Mouse (Mus musculus) kidney, postnatal 0 days (tissue): Measurements from ENCODE around the gene Chac2. TPM values are rescaled to one million over a fixed set of nuclear protein-coding genes. Genes with fewer than 3 reads are reported as not detected.

ENCODE experiments used
- ATAC-seq: fragments of 200-750 bp; cut with Nextera tagmentation; replicated peaks from 2 replicates; pipeline ENCODE4 v1.8.0; 2017; ENCODE audit warnings: low read depth, moderate number of reproducible peaks, moderate TSS enrichment, moderate library complexity; ENCODE audit not compliant: low FRiP score
- DNase-seq: peaks from one replicate; pipeline ENCODE4 v3.0.0-alpha.2; 2016; ENCODE audit warnings: low spot score
- H3K27ac ChIP-seq: fragments of 300-500 bp; sonication (generic); 2 replicates; pipeline ENCODE4 v1.5.1; 2014; ENCODE audit warnings: mild to moderate bottlenecking
- H3K27me3 ChIP-seq: fragments of 300-500 bp; sonication (generic); 2 replicates; pipeline ENCODE4 v1.6.1; 2014; ENCODE audit warnings: low read length, mixed read lengths; ENCODE audit not compliant: insufficient read depth
- H3K36me3 ChIP-seq: fragments of 300-500 bp; sonication (generic); 2 replicates; pipeline ENCODE4 v1.6.1; 2014; ENCODE audit warnings: low read length, mixed read lengths; ENCODE audit not compliant: insufficient read depth
- H3K4me1 ChIP-seq: fragments of 300-500 bp; sonication (generic); replicated peaks from 2 replicates; pipeline ENCODE4 v1.6.1; 2014; ENCODE audit warnings: antibody characterized with exemption, low read length, mixed read lengths; ENCODE audit not compliant: insufficient read depth
- H3K4me2 ChIP-seq: fragments of 300-500 bp; sonication (generic); 2 replicates; pipeline ENCODE4 v1.6.1; 2014; ENCODE audit warnings: mild to moderate bottlenecking, low read length, moderate library complexity, mixed read lengths
- H3K4me3 ChIP-seq: fragments of 300-500 bp; sonication (generic); replicated peaks from 2 replicates; pipeline ENCODE4 v1.5.1; 2014; ENCODE audit warnings: low read depth, low read length
- H3K9ac ChIP-seq: fragments of 300-500 bp; sonication (generic); 2 replicates; pipeline ENCODE4 v1.6.1; 2014; ENCODE audit warnings: low read depth, low read length
- H3K9me3 ChIP-seq: fragments of 300-500 bp; sonication (generic); replicated peaks from 2 replicates; pipeline ENCODE4 v1.6.1; 2016; ENCODE audit warnings: low read length, inconsistent platforms, mixed read lengths
- CTCF ChIP-seq: IDR thresholded peaks from 2 replicates; pipeline ENCODE4 v1.5.1; 2016; ENCODE audit warnings: antibody characterized with exemption, low read depth, mild to moderate bottlenecking, moderate library complexity
- WGBS: fragments of 180-500 bp; shearing (Covaris S2); extraction: QIAGEN DNeasy Blood & Tissue Kit; methylation state at CpG from one replicate; pipeline ENCODE4 v1.1.7; 2014; 5-methylcytosine and 5-hydroxymethylcytosine counted together
- polyA plus RNA-seq: library from polyadenylated mRNA; unstranded; fragments of >200 nt; fragmentation: Nextera tagmentation; extraction: Ambion mirVana; gene quantifications from 2 replicates; pipeline ENCODE4 v1.2.1, GENCODE M21; 2015

Chac2 gene
- polyA plus RNA-seq, 1 experiment from 2014 or later = 35.3 TPM

DNA sequence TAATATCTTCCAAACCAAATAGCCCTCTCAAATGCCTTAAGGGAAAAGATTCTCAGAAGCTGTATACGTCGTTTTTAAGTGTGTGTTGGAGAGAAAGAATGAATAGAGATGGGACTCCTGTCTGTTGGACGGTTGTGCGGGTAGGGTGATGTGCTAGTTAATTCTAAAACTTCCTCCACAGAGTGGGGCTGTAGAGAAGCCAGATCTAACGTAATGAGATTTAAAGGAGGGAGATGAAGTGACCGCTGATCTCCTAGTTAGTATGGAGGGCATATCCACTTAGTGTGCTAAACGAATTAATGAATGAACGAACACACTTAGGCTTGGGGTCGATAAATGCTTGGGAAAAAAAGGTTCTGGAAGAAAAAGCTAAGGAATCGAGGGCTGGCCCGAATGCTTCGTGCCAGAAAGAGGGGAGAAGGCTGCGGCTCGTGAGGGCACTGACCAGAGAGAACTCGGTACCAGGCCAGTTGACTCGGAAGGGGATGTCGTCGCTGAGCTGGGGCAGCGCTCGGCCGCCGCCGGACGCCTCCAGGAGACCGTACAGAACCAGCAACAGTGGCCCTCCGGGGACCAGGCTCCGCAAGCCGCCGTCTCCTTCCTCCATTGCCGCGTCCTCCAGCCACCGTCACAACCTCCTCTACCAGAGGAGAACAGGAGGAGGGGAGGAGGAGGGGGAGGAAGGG lies 32.5 kb downstream of the Chac2 start:
- Histone ChIP-seq H3K36me3 (peaks cover 4% of the 10 kb centered on the region; the same call in 1 of the 2 replicates), H3K4me1 (no peaks in the 10 kb centered on the region), H3K27me3 (no peaks in the 10 kb centered on the region), H3K27ac (peak overlapping the region; percentile 87), H3K9ac (peak overlapping the region; percentile 80), H3K9me3 (peaks cover 3% of the 10 kb centered on the region; the same call in 1 of the 2 replicates), H3K4me3 (peak overlapping the region; percentile 82), H3K4me2 (peak overlapping the region; percentile 72)
- DNase-seq = peak; percentile 59
- no peak for TF ChIP-seq CTCF
- WGBS = under 1% methylated on average over 30 of the region's 32 CpGs
- ATAC-seq = peak; percentile 87

DNA sequence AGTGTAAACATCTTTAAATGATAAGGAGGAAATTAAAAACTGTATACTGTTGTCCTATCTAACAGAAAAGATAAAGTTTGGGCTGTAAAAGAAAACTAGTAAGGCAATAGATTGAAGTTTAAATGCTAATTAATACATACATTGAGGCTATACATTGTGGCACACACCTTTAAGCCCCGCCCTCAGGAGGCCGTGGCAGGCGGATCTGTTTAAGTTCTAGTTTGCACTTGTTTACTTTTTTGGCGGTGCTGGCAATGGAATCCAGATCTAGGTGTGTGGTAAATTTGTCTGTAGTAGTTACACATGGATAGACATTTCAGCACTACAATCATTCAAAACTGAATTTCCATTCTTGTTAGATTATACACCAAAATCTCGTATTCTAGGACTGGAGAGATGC lies 33.3 kb downstream of the Chac2 start:
- WGBS = 68% methylated on average over 5 of the region's 5 CpGs
- Histone ChIP-seq H3K4me3 (peak overlapping the region; percentile 82; the same call in 1 of the 2 replicates), H3K4me1 (no peaks in the 10 kb centered on the region), H3K4me2 (peak overlapping the region; percentile 72), H3K9me3 (peaks cover 3% of the 10 kb centered on the region; the same call in 1 of the 2 replicates), H3K27ac (no peak overlapping the region), H3K9ac (peak overlapping the region; percentile 80; the same call in 1 of the 2 replicates), H3K27me3 (no peaks in the 10 kb centered on the region), H3K36me3 (peaks cover 9% of the 10 kb centered on the region)
- no peak for ATAC-seq
- no peak for DNase-seq
- TF ChIP-seq CTCF = no peak

DNA sequence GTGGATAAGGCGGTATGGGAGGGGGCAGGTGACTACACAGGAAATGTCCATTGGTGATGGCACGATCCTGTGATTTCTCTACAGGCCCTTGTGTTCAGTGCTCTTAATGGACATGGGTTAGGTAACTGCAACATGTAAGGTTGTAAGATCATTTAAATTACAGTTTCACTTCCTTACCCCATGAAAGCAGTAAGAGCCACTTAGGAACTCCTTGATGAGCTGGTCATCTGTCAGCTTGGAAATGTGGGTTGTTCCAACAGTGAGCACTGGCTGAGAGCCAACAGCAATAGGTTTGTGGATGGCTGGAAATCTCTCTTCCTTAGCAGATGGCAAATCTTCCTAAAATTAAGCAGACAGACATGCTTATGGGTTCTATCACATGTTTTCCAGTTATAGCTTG lies 42.6 kb downstream of the Chac2 start:
- Histone ChIP-seq H3K4me2 (no peak overlapping the region), H3K4me3 (no peak overlapping the region), H3K9ac (no peak overlapping the region), H3K27me3 (no peaks in the 10 kb centered on the region), H3K9me3 (no peaks in the 10 kb centered on the region), H3K36me3 (peaks cover 55% of the 10 kb centered on the region), H3K27ac (no peak overlapping the region), H3K4me1 (no peaks in the 10 kb centered on the region)
- TF ChIP-seq CTCF = no peak
- no peak for DNase-seq
- ATAC-seq = no peak
- whole genome bisulfite sequencing = 95% methylated on average over 2 of the region's 2 CpGs

DNA sequence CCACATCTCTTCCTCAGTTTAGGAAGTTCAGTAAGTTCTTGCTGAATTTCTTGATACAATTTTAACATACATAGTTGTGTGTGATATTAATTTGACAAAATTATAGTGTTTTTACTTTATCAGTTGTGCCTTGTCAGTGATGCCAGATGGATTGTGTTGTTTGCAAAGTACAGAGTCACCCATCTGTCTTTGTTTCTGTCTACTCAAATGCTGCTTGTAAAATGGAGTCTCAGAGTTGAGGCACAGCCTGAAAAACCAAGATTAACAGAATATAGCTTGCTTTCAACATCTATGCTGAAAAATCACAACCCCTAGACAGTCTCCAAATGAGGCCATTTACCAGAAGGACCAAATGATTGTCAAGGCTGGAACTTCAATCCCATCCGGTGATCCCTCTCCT lies 57.7 kb downstream of the Chac2 start:
- Histone ChIP-seq H3K27me3 (no peaks in the 10 kb centered on the region), H3K36me3 (0 out of 2 replicates have a peak, but pooled peaks cover 13% of the 10 kb centered on the region), H3K9me3 (no peaks in the 10 kb centered on the region), H3K9ac (no peak overlapping the region), H3K4me3 (no peak overlapping the region), H3K4me2 (no peak overlapping the region), H3K4me1 (no peaks in the 10 kb centered on the region), H3K27ac (no peak overlapping the region)
- no peak for TF ChIP-seq CTCF
- ATAC-seq (no peak), DNase-seq (no peak)
- WGBS = 88% methylated on average over 1 of the region's 1 CpGs

DNA sequence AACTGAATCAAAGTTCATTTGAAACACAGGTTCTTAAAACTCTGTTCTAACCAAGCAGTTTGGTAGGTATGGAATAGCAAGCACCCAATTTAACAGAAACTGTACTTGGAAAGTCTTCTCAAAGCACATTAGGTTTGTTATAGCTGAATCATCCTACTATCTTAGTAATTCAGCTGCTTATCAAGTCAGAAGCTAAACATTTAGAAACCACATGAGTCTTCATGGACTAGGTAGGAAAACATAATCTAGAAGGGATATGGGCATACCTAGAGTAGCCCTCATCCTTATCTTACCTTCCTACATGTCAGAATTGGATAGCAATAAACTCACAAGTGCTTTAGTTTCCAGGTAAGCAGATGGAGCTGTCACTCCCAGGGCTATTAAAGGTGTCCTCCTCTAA lies 58.1 kb downstream of the Chac2 start:
- Histone ChIP-seq H3K9ac (no peak overlapping the region), H3K27ac (no peak overlapping the region), H3K36me3 (0 out of 2 replicates have a peak, but pooled peaks cover 15% of the 10 kb centered on the region), H3K27me3 (no peaks in the 10 kb centered on the region), H3K4me1 (no peaks in the 10 kb centered on the region), H3K4me2 (no peak overlapping the region), H3K9me3 (no peaks in the 10 kb centered on the region), H3K4me3 (no peak overlapping the region)
- TF ChIP-seq CTCF = no peak
- ATAC-seq = no peak
- DNase-seq = no peak

Other genes starting within 250 kb of the Chac2 start
- gene Psme4, start 214.6 kb downstream of the Chac2 start, polyA plus RNA-seq = 15.3 and 17.0 TPM in 2 replicates
- gene Gpr75, start 101.0 kb downstream of the Chac2 start, polyA plus RNA-seq = 0.04 and 0.11 TPM in 2 replicates
- 20.7 and 24.0 TPM in 2 replicates for gene Asb3, start 100.9 kb downstream of the Chac2 start, polyA plus RNA-seq
- 17.2 and 18.4 TPM in 2 replicates for gene Erlec1, start 32.0 kb downstream of the Chac2 start, polyA plus RNA-seq
- not detected in 2 replicates for gene Gm17332, start 196.1 kb upstream of the Chac2 start, polyA plus RNA-seq